Mouse (Mus musculus) lung, postnatal 0 days (tissue): ENCODE data around the gene Patj. TPM values are rescaled to one million over a fixed set of nuclear protein-coding genes. Genes with fewer than 3 reads are reported as not detected.

ENCODE experiments used
- ATAC-seq: fragments of 200-750 bp; cut with Nextera tagmentation; 2 replicates; pipeline ENCODE4 v1.8.0; 2017; ENCODE audit warnings: moderate library complexity
- DNase-seq: peaks from one replicate; pipeline ENCODE4 v3.0.0-alpha.2; 2016; ENCODE audit warnings: low spot score
- H3K27ac ChIP-seq: fragments of 300-500 bp; sonication (generic); 2 replicates; pipeline ENCODE4 v1.5.1; 2014; ENCODE audit warnings: antibody characterized with exemption, mild to moderate bottlenecking, low read length, mixed read lengths
- H3K27me3 ChIP-seq: fragments of 300-500 bp; sonication (generic); replicated peaks from 2 replicates; pipeline ENCODE4 v1.6.1; 2014; ENCODE audit warnings: low read length, mixed read lengths; ENCODE audit not compliant: insufficient read depth
- H3K36me3 ChIP-seq: fragments of 300-500 bp; sonication (generic); 2 replicates; pipeline ENCODE4 v1.6.1; 2014; ENCODE audit warnings: low read length, mixed read lengths; ENCODE audit not compliant: insufficient read depth
- H3K4me1 ChIP-seq: fragments of 300-500 bp; sonication (generic); 2 replicates; pipeline ENCODE4 v1.6.1; 2014; ENCODE audit warnings: antibody characterized with exemption, low read depth, low read length, mixed read lengths; ENCODE audit not compliant: insufficient read depth
- H3K4me2 ChIP-seq: fragments of 300-500 bp; sonication (generic); replicated peaks from 2 replicates; pipeline ENCODE4 v1.6.1; 2014; ENCODE audit warnings: low read depth, mild to moderate bottlenecking, low read length, moderate library complexity, mixed read lengths
- H3K4me3 ChIP-seq: fragments of 300-500 bp; sonication (generic); 2 replicates; pipeline ENCODE4 v1.5.1; 2014; ENCODE audit warnings: low read depth, low read length
- H3K9ac ChIP-seq: fragments of 300-500 bp; sonication (generic); replicated peaks from 2 replicates; pipeline ENCODE4 v1.6.1; 2014; ENCODE audit warnings: low read depth, mild to moderate bottlenecking
- H3K9me3 ChIP-seq: fragments of 300-500 bp; sonication (generic); 2 replicates; pipeline ENCODE4 v1.6.1; 2016; ENCODE audit warnings: low read length, mixed read lengths
- CTCF ChIP-seq: IDR thresholded peaks from 2 replicates; pipeline ENCODE4 v1.5.1; 2016; ENCODE audit warnings: antibody characterized with exemption, mild to moderate bottlenecking
- EP300 ChIP-seq: IDR thresholded peaks from 2 replicates; pipeline ENCODE4 v1.6.1; 2016; ENCODE audit warnings: antibody characterized with exemption, mild to moderate bottlenecking, control low read depth
- WGBS: fragments of 180-500 bp; shearing (Covaris S2); extraction: QIAGEN DNeasy Blood & Tissue Kit; methylation state at CpG from one replicate; pipeline ENCODE4 v1.1.7; 2014; 5-methylcytosine and 5-hydroxymethylcytosine counted together
- polyA plus RNA-seq: library from polyadenylated mRNA; unstranded; fragments of >200 nt; fragmentation: Nextera tagmentation; extraction: Ambion mirVana; gene quantifications from 2 replicates; pipeline ENCODE4 v1.2.1, GENCODE M21; 2015

Patj gene
- polyA plus RNA-seq, 1 experiment from 2014 or later, result 13.4 TPM

- H3K4me3 ChIP-seq, result no peak overlapping the region
- H3K36me3 ChIP-seq, result no peaks in the 10 kb centered on the region
- DNase-seq (no peak), ATAC-seq (no peak)
- WGBS, result 42% methylated on average over 3 of the region's 3 CpGs
- H3K9me3 ChIP-seq, result no peaks in the 10 kb centered on the region
- H3K27ac ChIP-seq, result no peak overlapping the region
- no peak overlapping the region for H3K9ac ChIP-seq
- TF ChIP-seq EP300 (no peak), CTCF (no peak)
- no peaks in the 10 kb centered on the region for H3K27me3 ChIP-seq
- H3K4me2 ChIP-seq, result no peak overlapping the region
- no peaks in the 10 kb centered on the region; the same call in 1 of the 2 replicates for H3K4me1 ChIP-seq
Observed at GRCm38 (mm10) chr4:98743209-98743905, 347.8 kb downstream of the Patj start.

GRCm38 (mm10) chr4:98743906-98744210 lies 348.3 kb downstream of the Patj start:
- H3K9ac ChIP-seq, result no peak overlapping the region
- no peak overlapping the region for H3K4me3 ChIP-seq
- TF ChIP-seq CTCF (no peak), EP300 (no peak)
- 32% methylated on average over 7 of the region's 7 CpGs for WGBS
- no peak overlapping the region for H3K27ac ChIP-seq
- no peak for ATAC-seq
- H3K4me2 ChIP-seq, result no peak overlapping the region
- no peaks in the 10 kb centered on the region; the same call in 1 of the 2 replicates for H3K4me1 ChIP-seq
- H3K36me3 ChIP-seq, result no peaks in the 10 kb centered on the region
- H3K9me3 ChIP-seq, result no peaks in the 10 kb centered on the region
- DNase-seq, result peak; percentile 22
- no peaks in the 10 kb centered on the region for H3K27me3 ChIP-seq

- no peak overlapping the region for H3K9ac ChIP-seq
- no peak for ATAC-seq
- WGBS, result 71% methylated on average over 4 of the region's 4 CpGs
Observed at GRCm38 (mm10) chr4:98754456-98754855, 358.9 kb downstream of the Patj start.

GRCm38 (mm10) chr4:98756141-98756540 lies 360.6 kb downstream of the Patj start:
- WGBS, result 56% methylated on average over 11 of the region's 11 CpGs
- H3K4me3 ChIP-seq, result no peak overlapping the region
- H3K4me2 ChIP-seq, result no peak overlapping the region
- peaks cover 4% of the 10 kb centered on the region; the same call in 1 of the 2 replicates for H3K36me3 ChIP-seq
- ATAC-seq (no peak), DNase-seq (no peak)
- no peaks in the 10 kb centered on the region for H3K9me3 ChIP-seq
- no peaks in the 10 kb centered on the region for H3K4me1 ChIP-seq
- H3K27me3 ChIP-seq, result no peaks in the 10 kb centered on the region
- TF ChIP-seq EP300 (no peak), CTCF (no peak)
- H3K9ac ChIP-seq, result no peak overlapping the region
- H3K27ac ChIP-seq, result no peak overlapping the region

More at GRCm38 (mm10) chr4:98754456-98754855, 358.9 kb downstream of the Patj start:
- Histone ChIP-seq H3K27ac (no peak overlapping the region), H3K36me3 (peaks cover 4% of the 10 kb centered on the region; the same call in 1 of the 2 replicates), H3K4me3 (no peak overlapping the region), H3K4me1 (no peaks in the 10 kb centered on the region), H3K4me2 (no peak overlapping the region), H3K27me3 (no peaks in the 10 kb centered on the region), H3K9me3 (no peaks in the 10 kb centered on the region)
- DNase-seq, result no peak
- TF ChIP-seq CTCF (no peak), EP300 (no peak)

- ATAC-seq (peak; percentile 78), DNase-seq (peak; percentile 33)
- H3K36me3 ChIP-seq, result peaks cover 4% of the 10 kb centered on the region; the same call in 1 of the 2 replicates
- peak; percentile 48; the same call in 1 of the 2 replicates for TF ChIP-seq EP300
- no peak for TF ChIP-seq CTCF
- WGBS, result 43% methylated on average over 4 of the region's 4 CpGs
- no peak overlapping the region for H3K4me2 ChIP-seq
- no peak overlapping the region for H3K9ac ChIP-seq
- H3K4me3 ChIP-seq, result no peak overlapping the region
- H3K4me1 ChIP-seq, result no peaks in the 10 kb centered on the region
- H3K9me3 ChIP-seq, result no peaks in the 10 kb centered on the region
- no peaks in the 10 kb centered on the region for H3K27me3 ChIP-seq
- no peak overlapping the region for H3K27ac ChIP-seq
Observed at GRCm38 (mm10) chr4:98758012-98758821, 362.6 kb downstream of the Patj start.

- Histone ChIP-seq H3K27me3 (no peaks in the 10 kb centered on the region), H3K4me2 (no peak overlapping the region), H3K27ac (0 out of 2 replicates have a peak overlapping the region, but pooled peaks have one; percentile 32), H3K4me1 (no peaks in the 10 kb centered on the region), H3K36me3 (peaks cover 4% of the 10 kb centered on the region; the same call in 1 of the 2 replicates), H3K9ac (no peak overlapping the region), H3K4me3 (no peak overlapping the region), H3K9me3 (no peaks in the 10 kb centered on the region)
- ATAC-seq, result peak; percentile 65
- TF ChIP-seq EP300 (no peak), CTCF (no peak)
- peak; percentile 39 for DNase-seq
- 49% methylated on average over 3 of the region's 3 CpGs for WGBS
Observed at GRCm38 (mm10) chr4:98758872-98759518, 363.4 kb downstream of the Patj start.
